Mouse (Mus musculus): ENCODE measurements around the gene Bsdc1. TPM values are rescaled to one million over a fixed set of nuclear protein-coding genes. Genes with fewer than 3 reads are reported as not detected.

The Bsdc1 gene
- polyA plus RNA-seq, 1 experiment from 2014 or later: 30.3 TPM

DNA sequence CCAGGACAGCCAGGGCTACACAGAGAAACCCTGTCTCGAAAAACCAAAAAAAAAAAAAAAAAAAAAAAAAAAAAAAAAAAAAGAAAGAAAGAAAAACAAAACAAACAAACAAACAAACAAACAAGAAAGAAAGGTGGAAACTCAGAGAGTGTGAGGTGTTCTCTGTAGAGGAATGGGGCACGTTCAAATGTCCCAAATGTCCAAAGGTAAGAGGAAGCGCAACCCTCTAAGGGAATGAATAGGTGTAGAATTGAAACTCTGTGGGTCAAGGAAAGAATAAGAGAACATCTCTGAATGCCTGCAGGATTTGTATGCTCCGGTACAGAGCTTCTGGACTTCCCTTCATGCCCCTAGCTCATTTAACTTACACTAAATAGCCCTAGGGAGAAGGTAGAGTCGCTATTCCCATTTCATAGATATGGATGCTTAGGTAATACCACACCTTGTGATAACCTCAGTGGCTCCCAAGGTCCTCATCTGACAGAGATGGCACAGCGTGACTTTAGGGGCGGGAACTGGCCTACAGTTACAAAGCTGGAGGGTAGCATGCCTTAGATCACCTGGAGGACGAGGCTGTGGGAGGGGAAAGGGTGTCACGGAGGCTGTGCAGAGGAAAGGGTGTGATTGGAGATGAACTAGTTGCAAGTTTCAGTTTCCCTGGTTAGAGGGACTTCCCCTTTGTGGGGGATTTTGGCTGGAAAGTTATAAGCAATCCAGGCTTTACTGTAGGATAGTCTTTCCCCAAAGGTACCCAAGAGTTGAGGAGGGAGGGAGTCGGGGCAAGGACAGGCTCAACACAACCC is 46.3 kb downstream of the Bsdc1 start:
- no peak overlapping the region for H3K9ac ChIP-seq
- WGBS: 59% methylated on average over 9 of the region's 10 CpGs
- ATAC-seq (ENCODE audit: low FRiP score, low read depth): no peak
- H3K27me3 ChIP-seq: no peaks in the 10 kb centered on the region
- no peak overlapping the region for H3K4me2 ChIP-seq (replicated peaks)
- H3K9me3 ChIP-seq: no peaks in the 10 kb centered on the region
- no peak overlapping the region for H3K27ac ChIP-seq
- no peak overlapping the region for H3K4me3 ChIP-seq
- H3K4me1 ChIP-seq: peaks cover 12% of the 10 kb centered on the region
- H3K36me3 ChIP-seq: no peaks in the 10 kb centered on the region

DNA sequence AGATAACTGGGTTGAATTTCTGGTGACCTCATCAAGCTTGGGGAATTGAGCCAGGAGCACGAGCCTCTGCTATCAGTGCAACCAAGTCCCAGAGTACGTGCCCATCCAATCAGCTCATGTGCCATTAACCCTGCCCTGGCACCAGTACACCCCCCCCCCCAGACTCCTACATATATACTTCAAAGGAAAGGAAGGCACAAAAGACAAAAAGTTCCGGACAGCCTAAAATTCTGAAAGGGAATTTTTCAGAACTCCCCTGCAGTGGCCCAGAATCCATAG is 46.8 kb downstream of the Bsdc1 start:
- no peak overlapping the region for H3K27ac ChIP-seq
- H3K4me3 ChIP-seq: no peak overlapping the region
- H3K9ac ChIP-seq: no peak overlapping the region
- no peaks in the 10 kb centered on the region for H3K36me3 ChIP-seq
- WGBS: 63% methylated on average over 3 of the region's 3 CpGs
- peaks cover 17% of the 10 kb centered on the region for H3K4me1 ChIP-seq
- H3K4me2 ChIP-seq (replicated peaks): no peak overlapping the region
- no peak for ATAC-seq (ENCODE audit: low FRiP score, low read depth)
- H3K27me3 ChIP-seq: no peaks in the 10 kb centered on the region
- H3K9me3 ChIP-seq: no peaks in the 10 kb centered on the region

DNA sequence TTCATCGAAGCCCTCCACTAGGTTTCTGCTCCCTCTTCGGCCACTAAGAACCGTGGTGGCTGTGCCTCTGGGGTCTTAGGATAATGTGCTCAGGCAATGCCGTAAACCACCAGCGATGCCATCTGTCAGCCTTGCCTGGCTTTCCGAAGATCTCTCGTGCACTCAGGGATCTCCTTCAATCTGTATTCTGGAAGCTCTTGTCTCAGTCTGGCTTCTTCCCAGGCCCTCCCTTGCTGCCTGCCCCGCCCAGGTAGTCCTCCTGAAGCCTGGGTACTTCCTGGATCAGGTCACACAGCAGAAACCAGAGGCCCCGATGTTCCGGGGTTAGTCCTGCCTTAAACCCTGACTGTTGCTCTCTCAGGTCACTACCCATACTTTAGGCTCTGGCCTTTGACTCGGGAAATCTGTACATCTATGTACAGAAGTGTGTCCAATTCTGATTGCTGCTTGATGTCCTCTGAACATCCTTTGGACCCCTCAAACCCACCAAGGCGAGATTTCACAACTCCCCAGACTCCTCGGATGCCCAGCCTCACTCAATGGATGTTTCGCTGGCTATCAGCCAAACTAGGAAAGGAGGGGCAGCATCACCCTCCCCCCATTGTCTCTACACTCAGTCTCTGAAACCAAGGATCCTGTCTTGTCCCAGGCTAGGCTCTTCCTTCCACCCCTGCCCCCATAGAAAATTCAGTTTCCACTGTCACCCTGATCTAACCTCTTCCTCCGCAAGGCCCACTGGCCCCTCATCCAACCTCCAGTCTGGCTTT is 47.6 kb downstream of the Bsdc1 start:
- peaks cover 18% of the 10 kb centered on the region for H3K4me1 ChIP-seq
- H3K9me3 ChIP-seq: no peaks in the 10 kb centered on the region
- no peak for ATAC-seq (ENCODE audit: low FRiP score, low read depth)
- no peaks in the 10 kb centered on the region for H3K36me3 ChIP-seq
- no peaks in the 10 kb centered on the region for H3K27me3 ChIP-seq
- no peak overlapping the region for H3K4me3 ChIP-seq
- no peak overlapping the region for H3K27ac ChIP-seq
- no peak overlapping the region for H3K4me2 ChIP-seq (replicated peaks)
- 0 out of 2 replicates have a peak overlapping the region, but pooled peaks have one; percentile 13 for H3K9ac ChIP-seq
- WGBS: 62% methylated on average over 15 of the region's 15 CpGs

DNA sequence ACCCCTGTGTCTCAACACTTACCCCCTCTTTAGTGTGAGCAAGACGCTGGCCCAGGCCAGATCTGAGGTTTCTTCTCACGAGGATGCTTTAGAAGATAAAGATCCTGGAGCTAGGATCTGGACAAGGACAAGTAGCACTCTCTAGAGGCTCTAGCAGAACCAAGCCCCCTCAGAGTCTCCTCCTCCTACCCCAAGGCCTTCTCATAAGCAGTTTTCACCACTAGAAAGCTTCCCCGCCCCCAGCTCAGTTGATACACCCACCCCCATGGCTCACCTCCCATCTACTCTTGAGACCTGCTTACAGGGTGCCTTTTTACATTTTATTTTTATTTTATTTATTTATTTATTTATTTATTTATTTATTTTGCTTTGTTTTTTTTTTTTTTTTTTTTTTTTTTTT is 48.3 kb downstream of the Bsdc1 start:
- no peak overlapping the region for H3K9ac ChIP-seq
- H3K4me1 ChIP-seq: peaks cover 18% of the 10 kb centered on the region
- no peak overlapping the region for H3K4me3 ChIP-seq
- 78% methylated on average over 3 of the region's 3 CpGs for WGBS
- no peak overlapping the region for H3K27ac ChIP-seq
- no peaks in the 10 kb centered on the region for H3K27me3 ChIP-seq
- H3K36me3 ChIP-seq: no peaks in the 10 kb centered on the region
- H3K9me3 ChIP-seq: no peaks in the 10 kb centered on the region
- H3K4me2 ChIP-seq (replicated peaks): no peak overlapping the region
- ATAC-seq (ENCODE audit: low FRiP score, low read depth): no peak

DNA sequence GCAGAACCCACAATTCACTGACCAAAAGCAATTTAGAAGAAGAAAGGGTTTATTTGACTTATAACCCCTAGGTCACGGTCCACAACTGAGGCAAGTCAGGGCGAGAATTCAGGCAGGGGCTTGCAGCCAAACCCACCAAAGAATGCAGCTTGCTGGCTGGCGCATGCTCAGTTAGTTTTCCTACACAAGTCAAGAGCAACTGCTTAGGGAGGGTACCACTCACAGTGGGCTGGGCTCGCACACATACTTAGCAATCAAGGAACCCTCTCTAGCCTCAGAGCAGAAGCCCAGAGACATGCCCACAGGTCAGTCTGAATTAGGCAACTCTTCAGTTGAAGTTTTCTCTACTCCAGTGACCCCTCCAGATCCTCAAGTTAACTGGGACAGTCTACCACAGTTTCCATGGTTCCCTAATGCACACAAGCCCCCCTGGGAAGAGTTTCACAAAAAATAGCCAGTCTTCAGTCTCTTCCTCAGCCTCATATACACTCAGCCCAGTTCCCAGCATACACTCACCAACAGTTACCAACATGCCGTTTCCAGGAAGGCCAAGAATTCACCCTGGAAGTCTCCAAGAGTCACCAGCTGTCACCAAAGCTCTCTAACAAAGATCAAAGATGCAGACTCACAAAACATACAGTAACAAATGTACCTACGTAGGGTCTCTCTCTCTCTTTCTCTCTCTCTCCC is 49.5 kb downstream of the Bsdc1 start:
- no peak overlapping the region for H3K4me2 ChIP-seq (replicated peaks)
- WGBS: 53% methylated on average over 6 of the region's 6 CpGs
- ATAC-seq (ENCODE audit: low FRiP score, low read depth): no peak
- peak overlapping the region; percentile 22; the same call in 1 of the 2 replicates for H3K27ac ChIP-seq
- peaks cover 29% of the 10 kb centered on the region for H3K4me1 ChIP-seq
- H3K36me3 ChIP-seq: peaks cover 12% of the 10 kb centered on the region
- no peak overlapping the region for H3K4me3 ChIP-seq
- no peaks in the 10 kb centered on the region for H3K9me3 ChIP-seq
- no peaks in the 10 kb centered on the region for H3K27me3 ChIP-seq
- H3K9ac ChIP-seq: no peak overlapping the region; the same call in 1 of the 2 replicates

DNA sequence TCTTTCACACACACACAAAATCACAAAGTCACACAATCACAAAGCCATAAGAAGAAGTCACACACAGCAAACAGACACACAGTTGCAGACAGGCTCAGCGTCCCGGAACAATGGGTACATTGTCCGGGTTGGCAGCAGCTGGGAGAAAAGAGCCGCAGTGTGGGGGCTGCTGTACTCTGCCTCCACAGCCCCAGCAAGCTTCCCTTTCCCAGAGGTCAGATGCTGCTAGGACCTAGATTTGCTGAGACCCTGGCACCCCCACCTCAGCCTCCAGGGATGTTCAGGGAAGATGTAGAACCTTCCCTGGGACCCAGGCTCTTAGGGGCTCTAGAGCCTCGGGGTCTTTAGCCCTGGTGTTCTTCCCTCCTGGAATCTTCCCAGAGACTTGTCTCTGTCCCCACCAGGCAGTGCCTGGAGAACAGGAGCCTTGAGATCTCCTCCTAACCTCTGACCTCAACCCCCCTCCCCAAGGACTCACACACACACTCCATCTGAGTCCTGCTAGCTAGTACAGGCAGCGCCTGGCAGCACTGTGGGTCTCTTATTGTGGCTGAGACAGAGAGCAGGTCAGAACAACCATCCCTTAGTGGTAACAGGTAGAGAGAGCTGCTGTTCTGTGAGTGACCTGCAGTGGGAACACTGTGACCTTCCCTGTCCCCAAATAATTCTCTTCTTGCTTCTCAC is 50.2 kb downstream of the Bsdc1 start:
- 62% methylated on average over 6 of the region's 6 CpGs for WGBS
- no peaks in the 10 kb centered on the region for H3K9me3 ChIP-seq
- H3K4me2 ChIP-seq (replicated peaks): no peak overlapping the region
- H3K27ac ChIP-seq: peak overlapping the region; percentile 22; the same call in 1 of the 2 replicates
- H3K27me3 ChIP-seq: no peaks in the 10 kb centered on the region
- no peak overlapping the region for H3K4me3 ChIP-seq
- ATAC-seq (ENCODE audit: low FRiP score, low read depth): no peak
- H3K4me1 ChIP-seq: peaks cover 32% of the 10 kb centered on the region
- H3K36me3 ChIP-seq: peaks cover 14% of the 10 kb centered on the region
- no peak overlapping the region for H3K9ac ChIP-seq

DNA sequence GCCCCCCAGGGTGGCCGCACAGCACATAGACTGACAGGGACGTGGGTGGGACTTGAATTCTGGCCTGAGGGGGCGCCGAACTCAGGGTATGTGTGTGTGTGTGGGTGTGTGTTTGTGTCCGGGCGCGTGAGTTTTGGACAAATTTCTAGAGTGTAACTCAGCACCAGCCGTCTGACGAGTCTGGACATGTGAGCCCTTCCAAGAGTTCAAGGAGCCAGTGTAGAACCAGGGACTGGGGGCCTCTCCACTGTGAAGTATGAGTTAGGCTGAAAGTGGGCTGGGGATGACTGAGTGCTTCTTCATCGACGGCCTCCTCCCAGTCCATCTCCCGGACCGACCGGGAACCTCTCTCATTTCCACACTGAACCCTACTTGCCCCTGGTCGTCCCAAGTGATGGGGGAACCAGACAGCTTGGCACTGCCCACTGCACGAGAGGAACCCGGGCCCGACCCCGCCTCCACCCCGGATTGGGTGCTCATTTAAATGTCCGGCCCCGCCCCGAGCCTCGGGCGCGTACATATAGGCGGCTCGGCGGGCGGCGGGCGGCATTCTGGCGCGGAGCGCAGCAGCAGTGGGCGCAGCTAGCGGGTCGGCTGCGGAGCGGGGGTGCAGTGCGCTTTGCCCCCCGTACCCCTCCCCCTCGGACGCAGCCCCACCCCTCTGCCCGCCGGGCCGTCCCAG is 51.8 kb downstream of the Bsdc1 start, which contains the start of gene Marcksl1:
Gene Marcksl1, plus strand, starts transcription at position 496 of the 682 bp plus-strand sequence.
- H3K4me2 ChIP-seq (replicated peaks): peak within 1 kb of the TSS; percentile 90
- H3K9me3 ChIP-seq: no peaks in the 10 kb centered on the region
- H3K27me3 ChIP-seq: no peaks in the 10 kb centered on the region
- H3K27ac ChIP-seq: peak within 1 kb of the TSS; percentile 97
- H3K36me3 ChIP-seq: peaks cover 31% of the 10 kb centered on the region
- WGBS: 7% methylated on average over 44 of the region's 47 CpGs
- peak within 1 kb of the TSS; percentile 100 for H3K9ac ChIP-seq
- ATAC-seq (ENCODE audit: low FRiP score, low read depth): peak; percentile 84
- peak within 1 kb of the TSS; percentile 99 for H3K4me3 ChIP-seq
- peaks cover 37% of the 10 kb centered on the region for H3K4me1 ChIP-seq

DNA sequence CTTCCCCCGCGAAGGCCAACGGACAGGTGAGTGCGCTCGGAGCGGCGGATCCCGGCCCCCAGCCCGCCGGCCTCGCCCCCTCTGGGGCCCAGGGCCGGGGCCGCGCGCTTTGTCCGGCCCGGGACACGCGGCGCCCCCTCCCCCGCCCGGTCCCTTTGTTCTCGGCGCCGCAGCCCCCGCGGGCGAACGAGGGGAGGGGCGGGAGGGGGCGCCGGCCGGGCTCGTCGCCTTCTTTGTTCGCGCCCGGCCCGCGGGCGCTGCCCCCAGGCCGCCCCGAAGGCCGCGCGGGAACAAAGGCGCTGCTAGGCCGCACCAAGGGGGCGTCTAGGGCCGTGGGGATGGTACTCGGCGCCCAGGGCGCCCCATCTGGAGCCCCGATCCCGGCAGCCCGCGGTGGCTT is 52.5 kb downstream of the Bsdc1 start:
- ATAC-seq (ENCODE audit: low FRiP score, low read depth): no peak; the same call in none of the 2 replicates
- under 1% methylated on average over 51 of the region's 57 CpGs for WGBS
- peaks cover 38% of the 10 kb centered on the region for H3K36me3 ChIP-seq
- no peaks in the 10 kb centered on the region for H3K9me3 ChIP-seq
- peak overlapping the region; percentile 99 for H3K4me3 ChIP-seq
- H3K9ac ChIP-seq: peak overlapping the region; percentile 100
- H3K4me2 ChIP-seq (replicated peaks): peak overlapping the region; percentile 90
- no peaks in the 10 kb centered on the region for H3K27me3 ChIP-seq
- H3K27ac ChIP-seq: peak overlapping the region; percentile 97
- peaks cover 37% of the 10 kb centered on the region for H3K4me1 ChIP-seq

DNA sequence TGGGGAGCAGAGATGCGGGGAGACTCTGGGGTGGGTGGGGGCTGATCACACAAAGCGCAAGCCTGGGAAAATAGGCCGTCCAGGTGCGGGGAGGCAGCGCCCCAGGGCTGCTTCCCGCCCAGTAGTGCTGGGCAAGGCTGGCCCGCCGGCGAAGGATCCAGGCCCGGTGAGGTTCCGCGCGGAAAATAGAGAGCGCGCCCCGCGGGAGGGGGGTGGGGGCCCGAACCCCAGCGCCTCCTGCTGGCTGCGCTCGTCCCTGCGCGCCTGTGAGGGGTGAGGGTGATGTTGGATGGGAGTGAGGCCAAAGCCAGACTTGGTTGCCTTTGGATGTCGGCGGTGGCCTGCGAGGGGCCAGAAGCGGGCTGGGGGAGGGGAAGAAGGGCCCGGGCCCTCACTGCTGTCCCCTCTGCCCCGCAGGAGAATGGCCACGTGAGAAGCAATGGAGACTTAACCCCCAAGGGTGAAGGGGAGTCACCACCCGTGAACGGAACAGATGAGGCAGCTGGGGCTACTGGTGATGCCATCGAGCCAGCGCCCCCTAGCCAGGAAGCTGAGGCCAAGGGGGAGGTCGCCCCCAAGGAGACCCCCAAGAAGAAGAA is 53.0 kb downstream of the Bsdc1 start:
- H3K27ac ChIP-seq: peak overlapping the region; percentile 97
- no peaks in the 10 kb centered on the region for H3K9me3 ChIP-seq
- H3K4me3 ChIP-seq: peak overlapping the region; percentile 99
- WGBS: under 1% methylated on average over 35 of the region's 35 CpGs
- no peaks in the 10 kb centered on the region for H3K27me3 ChIP-seq
- peak overlapping the region; percentile 90 for H3K4me2 ChIP-seq (replicated peaks)
- ATAC-seq (ENCODE audit: low FRiP score, low read depth): peak; percentile 30; the same call in 1 of the 2 replicates
- peak overlapping the region; percentile 100 for H3K9ac ChIP-seq
- peaks cover 37% of the 10 kb centered on the region for H3K4me1 ChIP-seq
- H3K36me3 ChIP-seq: peaks cover 41% of the 10 kb centered on the region

DNA sequence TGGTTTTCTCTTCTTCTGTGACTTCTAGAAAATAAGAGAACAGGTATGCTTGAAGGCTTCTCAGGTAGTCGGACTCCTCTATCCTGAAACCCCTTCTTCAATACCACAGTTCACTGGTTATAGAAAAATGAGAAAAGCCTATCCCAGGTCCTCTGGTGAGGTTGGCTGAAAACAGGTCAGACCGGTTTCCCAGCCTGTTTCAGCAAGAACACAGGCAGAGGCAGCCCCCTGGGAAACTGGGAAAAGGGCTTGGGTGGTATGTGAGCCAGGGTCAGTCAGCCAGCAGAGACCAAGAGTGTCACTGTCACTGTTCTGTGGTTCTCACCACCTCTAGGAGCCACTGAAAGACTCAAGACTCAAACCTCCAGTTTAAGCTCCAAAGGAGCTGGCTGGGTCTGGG is 55.5 kb downstream of the Bsdc1 start:
- no peaks in the 10 kb centered on the region for H3K27me3 ChIP-seq
- peaks cover 25% of the 10 kb centered on the region for H3K4me1 ChIP-seq
- 51% methylated on average over 2 of the region's 2 CpGs for WGBS
- no peak for ATAC-seq (ENCODE audit: low FRiP score, low read depth)
- no peak overlapping the region for H3K4me3 ChIP-seq
- H3K36me3 ChIP-seq: peaks cover 66% of the 10 kb centered on the region
- H3K9ac ChIP-seq: no peak overlapping the region; the same call in 1 of the 2 replicates
- 0 out of 2 replicates have a peak overlapping the region, but pooled peaks have one; percentile 27 for H3K4me2 ChIP-seq (replicated peaks)
- peak overlapping the region; percentile 58; the same call in 1 of the 2 replicates for H3K27ac ChIP-seq
- H3K9me3 ChIP-seq: no peaks in the 10 kb centered on the region

DNA sequence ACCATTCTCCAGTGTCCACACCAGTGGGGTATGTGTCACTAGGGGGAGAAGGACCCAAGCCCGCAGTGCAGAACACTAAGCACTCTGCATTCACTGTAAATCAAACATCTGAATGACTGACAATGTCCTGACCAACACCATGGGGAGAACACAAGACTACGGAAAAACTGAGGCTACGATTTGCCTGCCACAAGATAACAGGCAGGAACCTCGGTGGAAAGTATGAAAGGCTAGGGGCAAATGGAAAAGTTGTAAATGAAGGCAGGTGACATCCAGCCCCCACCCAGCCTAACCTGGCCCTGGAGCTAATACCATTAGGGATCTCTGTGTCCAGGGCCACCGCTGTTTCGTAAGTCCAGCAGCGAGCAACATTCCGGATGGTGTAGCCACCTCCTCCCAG is 57.1 kb downstream of the Bsdc1 start:
- H3K36me3 ChIP-seq: peaks cover 82% of the 10 kb centered on the region

More for the DNA sequence above, 57.1 kb downstream of the Bsdc1 start:
- no peak overlapping the region for H3K4me3 ChIP-seq
- no peak for ATAC-seq (ENCODE audit: low FRiP score, low read depth)
- no peak overlapping the region for H3K9ac ChIP-seq
- no peak overlapping the region for H3K27ac ChIP-seq
- no peak overlapping the region for H3K4me2 ChIP-seq (replicated peaks)
- peaks cover 19% of the 10 kb centered on the region for H3K4me1 ChIP-seq
- no peaks in the 10 kb centered on the region for H3K27me3 ChIP-seq
- WGBS: 87% methylated on average over 8 of the region's 8 CpGs
- H3K9me3 ChIP-seq: no peaks in the 10 kb centered on the region
